Mouse (Mus musculus): Measurements from ENCODE around the gene Anxa7. TPM values are rescaled to one million over a fixed set of nuclear protein-coding genes. Genes with fewer than 3 reads are reported as not detected.

The Anxa7 gene
- polyA plus RNA-seq, 1 experiment from 2014 or later, result 36.6 TPM

GRCm38 (mm10) chr14:20477261-20478025, 2.5 kb downstream of the Anxa7 start:
- DNase-seq (ENCODE audit: low spot score), result no peak
- Histone ChIP-seq H3K27ac (no peak overlapping the region), H3K27me3 (ENCODE audit: insufficient read depth, poor library complexity, severe bottlenecking) (no peaks in the 10 kb centered on the region), H3K4me3 (no peak overlapping the region), H3K9me3 (no peaks in the 10 kb centered on the region), H3K36me3 (no peaks in the 10 kb centered on the region; the same call in 1 of the 2 replicates), H3K4me1 (peaks cover 17% of the 10 kb centered on the region)
- 79% methylated on average over 4 of the region's 4 CpGs for WGBS

GRCm38 (mm10) chr14:20460216-20460615, 19.7 kb downstream of the Anxa7 start:
- no peaks in the 10 kb centered on the region for H3K4me1 ChIP-seq
- DNase-seq (ENCODE audit: low spot score), result no peak
- WGBS, result 78% methylated on average over 14 of the region's 14 CpGs
- no peak overlapping the region for H3K4me3 ChIP-seq
- H3K9me3 ChIP-seq, result no peaks in the 10 kb centered on the region
- no peak overlapping the region for H3K27ac ChIP-seq
- H3K36me3 ChIP-seq, result peaks cover 75% of the 10 kb centered on the region
- H3K27me3 ChIP-seq (ENCODE audit: insufficient read depth, poor library complexity, severe bottlenecking), result no peaks in the 10 kb centered on the region

GRCm38 (mm10) chr14:20458378-20458777, 21.6 kb downstream of the Anxa7 start:
- no peaks in the 10 kb centered on the region for H3K27me3 ChIP-seq (ENCODE audit: insufficient read depth, poor library complexity, severe bottlenecking)
- H3K27ac ChIP-seq, result no peak overlapping the region
- peaks cover 62% of the 10 kb centered on the region for H3K36me3 ChIP-seq
- H3K4me3 ChIP-seq, result no peak overlapping the region
- H3K4me1 ChIP-seq, result no peaks in the 10 kb centered on the region
- no peaks in the 10 kb centered on the region for H3K9me3 ChIP-seq
- DNase-seq (ENCODE audit: low spot score), result no peak
- WGBS, result 92% methylated on average over 9 of the region's 9 CpGs

- WGBS, result 86% methylated on average over 5 of the region's 5 CpGs
Measured at GRCm38 (mm10) chr14:20452929-20453328, 27.0 kb downstream of the Anxa7 start.

GRCm38 (mm10) chr14:20451765-20452331, 28.1 kb downstream of the Anxa7 start, which contains the start of gene Cfap70:
Cfap70 (minus strand) TSS chr14:20452226.
- no peaks in the 10 kb centered on the region for H3K9me3 ChIP-seq
- DNase-seq (ENCODE audit: low spot score), result peak; percentile 83
- peaks cover 15% of the 10 kb centered on the region for H3K36me3 ChIP-seq
- WGBS, result 2% methylated on average over 15 of the region's 15 CpGs
- H3K4me1 ChIP-seq, result peaks cover 7% of the 10 kb centered on the region; the same call in 1 of the 2 replicates
- peak within 1 kb of the TSS; percentile 49; the same call in 1 of the 2 replicates for H3K27ac ChIP-seq
- H3K4me3 ChIP-seq, result peak within 1 kb of the TSS; percentile 57
- no peaks in the 10 kb centered on the region for H3K27me3 ChIP-seq (ENCODE audit: insufficient read depth, poor library complexity, severe bottlenecking)

More at GRCm38 (mm10) chr14:20452929-20453328, 27.0 kb downstream of the Anxa7 start:
- peaks cover 7% of the 10 kb centered on the region; the same call in 1 of the 2 replicates for H3K4me1 ChIP-seq
- H3K27me3 ChIP-seq (ENCODE audit: insufficient read depth, poor library complexity, severe bottlenecking), result no peaks in the 10 kb centered on the region
- H3K36me3 ChIP-seq, result peaks cover 18% of the 10 kb centered on the region
- no peaks in the 10 kb centered on the region for H3K9me3 ChIP-seq
- no peak for DNase-seq (ENCODE audit: low spot score)
- H3K27ac ChIP-seq, result no peak overlapping the region
- H3K4me3 ChIP-seq, result no peak overlapping the region

- WGBS, result 16% methylated on average over 2 of the region's 2 CpGs
- Histone ChIP-seq H3K9me3 (no peaks in the 10 kb centered on the region), H3K4me3 (peak overlapping the region; percentile 57), H3K27ac (no peak overlapping the region), H3K4me1 (peaks cover 7% of the 10 kb centered on the region; the same call in 1 of the 2 replicates), H3K36me3 (peaks cover 11% of the 10 kb centered on the region), H3K27me3 (ENCODE audit: insufficient read depth, poor library complexity, severe bottlenecking) (no peaks in the 10 kb centered on the region)
- DNase-seq (ENCODE audit: low spot score), result no peak
Measured at GRCm38 (mm10) chr14:20451302-20451701, 28.6 kb downstream of the Anxa7 start.

- DNase-seq (ENCODE audit: low spot score), result no peak
- Histone ChIP-seq H3K4me1 (peaks cover 7% of the 10 kb centered on the region; the same call in 1 of the 2 replicates), H3K36me3 (no peaks in the 10 kb centered on the region), H3K9me3 (no peaks in the 10 kb centered on the region), H3K4me3 (no peak overlapping the region), H3K27ac (no peak overlapping the region), H3K27me3 (ENCODE audit: insufficient read depth, poor library complexity, severe bottlenecking) (no peaks in the 10 kb centered on the region)
- 56% methylated on average over 12 of the region's 12 CpGs for WGBS
Measured at GRCm38 (mm10) chr14:20447209-20447608, 32.7 kb downstream of the Anxa7 start.

- DNase-seq (ENCODE audit: low spot score), result no peak
- Histone ChIP-seq H3K36me3 (no peaks in the 10 kb centered on the region), H3K9me3 (no peaks in the 10 kb centered on the region), H3K4me3 (0 out of 2 replicates have a peak overlapping the region, but pooled peaks have one; percentile 22), H3K27me3 (ENCODE audit: insufficient read depth, poor library complexity, severe bottlenecking) (no peaks in the 10 kb centered on the region), H3K27ac (no peak overlapping the region), H3K4me1 (no peaks in the 10 kb centered on the region)
- WGBS, result 49% methylated on average over 17 of the region's 17 CpGs
Measured at GRCm38 (mm10) chr14:20442252-20442651, 37.7 kb downstream of the Anxa7 start.

- 67% methylated on average over 6 of the region's 6 CpGs for WGBS
- no peak for DNase-seq (ENCODE audit: low spot score)
- H3K4me3 ChIP-seq, result no peak overlapping the region
- no peaks in the 10 kb centered on the region for H3K36me3 ChIP-seq
- H3K4me1 ChIP-seq, result no peaks in the 10 kb centered on the region
- no peak overlapping the region for H3K27ac ChIP-seq
- no peaks in the 10 kb centered on the region for H3K9me3 ChIP-seq
- H3K27me3 ChIP-seq (ENCODE audit: insufficient read depth, poor library complexity, severe bottlenecking), result no peaks in the 10 kb centered on the region
Measured at GRCm38 (mm10) chr14:20436976-20437375, 43.0 kb downstream of the Anxa7 start.

- Histone ChIP-seq H3K36me3 (no peaks in the 10 kb centered on the region), H3K27me3 (ENCODE audit: insufficient read depth, poor library complexity, severe bottlenecking) (no peaks in the 10 kb centered on the region), H3K4me3 (no peak overlapping the region), H3K27ac (no peak overlapping the region), H3K9me3 (no peaks in the 10 kb centered on the region), H3K4me1 (no peaks in the 10 kb centered on the region)
- DNase-seq (ENCODE audit: low spot score), result no peak
- 85% methylated on average over 4 of the region's 4 CpGs for WGBS
Measured at GRCm38 (mm10) chr14:20432420-20432819, 47.5 kb downstream of the Anxa7 start.

- WGBS, result 80% methylated on average over 6 of the region's 6 CpGs
- Histone ChIP-seq H3K27me3 (ENCODE audit: insufficient read depth, poor library complexity, severe bottlenecking) (no peaks in the 10 kb centered on the region), H3K27ac (no peak overlapping the region), H3K36me3 (no peaks in the 10 kb centered on the region), H3K9me3 (no peaks in the 10 kb centered on the region), H3K4me3 (no peak overlapping the region), H3K4me1 (no peaks in the 10 kb centered on the region)
- DNase-seq (ENCODE audit: low spot score), result no peak
Measured at GRCm38 (mm10) chr14:20431726-20432125, 48.2 kb downstream of the Anxa7 start.

GRCm38 (mm10) chr14:20429833-20430232, 50.1 kb downstream of the Anxa7 start:
- no peaks in the 10 kb centered on the region for H3K4me1 ChIP-seq
- no peaks in the 10 kb centered on the region for H3K9me3 ChIP-seq
- 48% methylated on average over 1 of the region's 1 CpGs for WGBS
- no peaks in the 10 kb centered on the region for H3K36me3 ChIP-seq
- no peak for DNase-seq (ENCODE audit: low spot score)
- no peak overlapping the region for H3K27ac ChIP-seq
- H3K27me3 ChIP-seq (ENCODE audit: insufficient read depth, poor library complexity, severe bottlenecking), result no peaks in the 10 kb centered on the region
- no peak overlapping the region for H3K4me3 ChIP-seq

GRCm38 (mm10) chr14:20428593-20428992, 51.3 kb downstream of the Anxa7 start:
- Histone ChIP-seq H3K27ac (no peak overlapping the region), H3K27me3 (ENCODE audit: insufficient read depth, poor library complexity, severe bottlenecking) (no peaks in the 10 kb centered on the region), H3K9me3 (no peaks in the 10 kb centered on the region), H3K4me3 (no peak overlapping the region), H3K36me3 (no peaks in the 10 kb centered on the region), H3K4me1 (no peaks in the 10 kb centered on the region)
- DNase-seq (ENCODE audit: low spot score), result no peak
- WGBS, result 28% methylated on average over 1 of the region's 1 CpGs

Measured in heart, embryonic 10.5 days (tissue).